Mouse (Mus musculus) G1E-ER4 (cell line): Measurements from ENCODE around the gene Wdr64. TPM values are rescaled to one million over a fixed set of nuclear protein-coding genes. Genes with fewer than 3 reads are reported as not detected.

ENCODE experiments used
- GATA1 ChIP-seq: IDR thresholded peaks from one replicate; pipeline ENCODE4 v1.8.0; 2012; ENCODE audit warnings: low read length, inconsistent platforms
- polyA plus RNA-seq: library from polyadenylated mRNA; stranded (reverse); fragments of >175 nt; gene quantifications from 2 replicates; pipeline ENCODE4 v1.2.3, GENCODE M21; 2012

Wdr64 gene
- not detected in 2 replicates for polyA plus RNA-seq

- TF ChIP-seq GATA1: no peak
These were observed at the start of gene Wdr64 for GRCm38 (mm10) chr1:175698293-175698692. Wdr64 (plus strand) TSS chr1:175698593.

- TF ChIP-seq GATA1: no peak
These were observed 49.8 kb upstream of the Wdr64 start for GRCm38 (mm10) chr1:175648615-175649014.

- TF ChIP-seq GATA1: no peak
These were observed 38.5 kb upstream of the Wdr64 start for GRCm38 (mm10) chr1:175659900-175660299.

- no peak for TF ChIP-seq GATA1
These were observed 29.6 kb upstream of the Wdr64 start for GRCm38 (mm10) chr1:175668666-175669405.

- TF ChIP-seq GATA1: no peak
These were observed 28.9 kb upstream of the Wdr64 start for GRCm38 (mm10) chr1:175669456-175669855.

- TF ChIP-seq GATA1: no peak
These were observed 28.4 kb upstream of the Wdr64 start for GRCm38 (mm10) chr1:175670042-175670441.

- no peak for TF ChIP-seq GATA1
These were observed 26.8 kb upstream of the Wdr64 start for GRCm38 (mm10) chr1:175671626-175672025.

- TF ChIP-seq GATA1: no peak
These were observed 24.6 kb upstream of the Wdr64 start for GRCm38 (mm10) chr1:175673563-175674325.

GRCm38 (mm10) chr1:175675116-175675515, 23.3 kb upstream of the Wdr64 start:
- no peak for TF ChIP-seq GATA1

GRCm38 (mm10) chr1:175677459-175677858, 20.9 kb upstream of the Wdr64 start:
- no peak for TF ChIP-seq GATA1

GRCm38 (mm10) chr1:175680995-175681394, 17.4 kb upstream of the Wdr64 start:
- TF ChIP-seq GATA1: no peak

- no peak for TF ChIP-seq GATA1
These were observed 6.6 kb upstream of the Wdr64 start for GRCm38 (mm10) chr1:175691686-175692245.

- TF ChIP-seq GATA1: no peak
These were observed 6.0 kb upstream of the Wdr64 start, which contains the start of the genes Opn3 and Chml for GRCm38 (mm10) chr1:175692246-175692996. Opn3 (minus strand) TSS chr1:175692776. Chml (minus strand) TSS chr1:175692901.

GRCm38 (mm10) chr1:175692997-175693361, 5.4 kb upstream of the Wdr64 start:
- no peak for TF ChIP-seq GATA1

- no peak for TF ChIP-seq GATA1
These were observed 4.9 kb upstream of the Wdr64 start for GRCm38 (mm10) chr1:175693429-175693960.
